Mouse (Mus musculus) hindbrain, postnatal 0 days (tissue): Measurements from ENCODE around the gene Btn2a2. TPM values are rescaled to one million over a fixed set of nuclear protein-coding genes. Genes with fewer than 3 reads are reported as not detected.
A peak's percentile ranks its signal among the peaks of the same experiment; 100 is the strongest.

Experiments used
- ATAC-seq: fragments of 200-750 bp; cut with Nextera tagmentation; 2 replicates; pipeline ENCODE4 v1.8.0; 2017; ENCODE audit warnings: mild to moderate bottlenecking, moderate TSS enrichment, moderate library complexity
- DNase-seq: peaks from one replicate; pipeline ENCODE4 v3.0.0-alpha.2; 2015; ENCODE audit warnings: low spot score
- H3K27ac ChIP-seq: fragments of 300-500 bp; sonication (generic); 2 replicates; pipeline ENCODE4 v1.5.1; 2014; ENCODE audit warnings: mild to moderate bottlenecking
- H3K27me3 ChIP-seq: fragments of 300-500 bp; sonication (generic); 2 replicates; pipeline ENCODE4 v1.6.1; 2014; ENCODE audit warnings: low read length, mixed read lengths; ENCODE audit not compliant: insufficient read depth
- H3K36me3 ChIP-seq: fragments of 300-500 bp; sonication (generic); 2 replicates; pipeline ENCODE4 v1.6.1; 2014; ENCODE audit warnings: low read length, mixed read lengths; ENCODE audit not compliant: insufficient read depth
- H3K4me1 ChIP-seq: fragments of 300-500 bp; sonication (generic); 2 replicates; pipeline ENCODE4 v1.6.1; 2014; ENCODE audit warnings: antibody characterized with exemption, low read length, mixed read lengths; ENCODE audit not compliant: insufficient read depth
- H3K4me2 ChIP-seq: fragments of 300-500 bp; sonication (generic); 2 replicates; pipeline ENCODE4 v1.6.1; 2014; ENCODE audit warnings: low read depth, mild to moderate bottlenecking, low read length, moderate library complexity, mixed read lengths
- H3K4me3 ChIP-seq: fragments of 300-500 bp; sonication (generic); 2 replicates; pipeline ENCODE4 v1.5.1; 2014; ENCODE audit warnings: low read length
- H3K9ac ChIP-seq: fragments of 300-500 bp; sonication (generic); replicated peaks from 2 replicates; pipeline ENCODE4 v1.6.1; 2014; ENCODE audit warnings: mild to moderate bottlenecking, low read length, moderate library complexity, mixed read lengths
- H3K9me3 ChIP-seq: fragments of 300-500 bp; sonication (generic); 2 replicates; pipeline ENCODE4 v1.6.1; 2016; ENCODE audit warnings: low read length, mixed read lengths
- CTCF ChIP-seq: IDR thresholded peaks from 2 replicates; pipeline ENCODE4 v1.5.1; 2016; ENCODE audit warnings: antibody characterized with exemption, control low read depth, low read depth
- WGBS: fragments of 180-500 bp; shearing (Covaris S2); extraction: QIAGEN DNeasy Blood & Tissue Kit; methylation state at CpG from one replicate; pipeline ENCODE4 v1.1.7; 2014; 5-methylcytosine and 5-hydroxymethylcytosine counted together
- polyA plus RNA-seq: library from polyadenylated mRNA; unstranded; fragments of >200 nt; fragmentation: Nextera tagmentation; extraction: Ambion mirVana; gene quantifications from 2 replicates; pipeline ENCODE4 v1.2.1, GENCODE M21; 2015
- total RNA-seq: library from RNA; depleted of rRNA; stranded (reverse); fragments of >200 nt; gene quantifications from 2 replicates; pipeline ENCODE4 v1.2.3, GENCODE M21; 2014

Btn2a2 gene
- total and polyA plus RNA-seq, 2 experiments from 2014 or later: 0.11 TPM; not detected in 1

DNA sequence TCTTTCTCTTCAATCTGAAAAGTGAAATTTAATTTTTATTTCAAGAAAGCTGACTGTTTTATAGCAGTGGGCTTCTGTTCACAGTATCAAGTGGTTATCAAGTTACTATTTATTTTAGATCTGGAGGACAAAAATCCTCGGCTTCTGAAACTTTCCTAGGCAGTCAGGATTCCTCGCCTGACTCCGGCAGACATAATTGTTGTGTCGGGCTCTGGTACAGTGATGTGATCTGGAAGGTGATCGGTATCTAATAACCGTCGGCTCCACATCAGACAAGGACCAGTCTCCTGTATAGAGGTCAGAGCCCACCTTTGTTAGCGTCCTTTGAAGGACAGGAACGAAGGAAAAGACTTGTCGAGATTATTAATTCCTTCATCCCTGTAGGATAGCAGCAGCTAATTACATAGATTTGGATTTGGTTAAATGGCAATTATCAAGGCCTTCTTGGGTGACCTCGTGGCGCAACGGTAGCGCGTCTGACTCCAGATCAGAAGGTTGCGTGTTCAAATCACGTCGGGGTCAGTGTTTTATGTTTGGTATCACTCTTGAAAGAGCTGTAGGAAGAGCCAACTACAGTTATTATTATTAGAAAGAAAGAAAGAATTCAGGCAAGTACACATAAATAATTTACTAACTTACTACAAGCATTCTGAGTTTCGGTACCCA is 9.1 kb upstream of the Btn2a2 start:
- TF ChIP-seq CTCF: no peak
- 10% methylated on average over 19 of the region's 19 CpGs for WGBS
- H3K36me3 ChIP-seq: no peaks in the 10 kb centered on the region
- H3K4me1 ChIP-seq: no peaks in the 10 kb centered on the region
- H3K4me2 ChIP-seq: peak overlapping the region; percentile 41
- H3K4me3 ChIP-seq: peak overlapping the region; percentile 28
- DNase-seq: peak; percentile 57
- no peak overlapping the region for H3K27ac ChIP-seq
- peak; percentile 73; the same call in 1 of the 2 replicates for ATAC-seq
- no peaks in the 10 kb centered on the region for H3K27me3 ChIP-seq
- H3K9me3 ChIP-seq: no peaks in the 10 kb centered on the region
- H3K9ac ChIP-seq: no peak overlapping the region

DNA sequence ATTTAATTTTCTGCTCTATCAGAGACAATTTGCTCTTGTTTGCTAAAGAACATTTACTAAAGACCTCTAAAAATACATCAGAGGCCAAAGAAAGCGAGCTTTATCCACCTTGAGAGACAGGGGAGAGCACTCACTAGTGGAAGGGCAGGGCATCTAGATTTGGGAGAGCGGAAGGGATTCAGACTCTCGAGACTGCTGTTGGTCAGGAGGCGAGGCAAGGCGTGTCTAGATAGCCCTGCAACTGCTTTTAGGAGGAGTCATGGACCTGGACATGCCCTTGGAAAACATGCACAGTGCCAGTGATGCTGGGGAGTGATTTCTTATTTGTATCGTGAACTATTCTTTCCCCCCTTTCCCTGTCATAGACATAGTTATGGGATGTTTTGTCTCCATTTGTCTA is 6.9 kb upstream of the Btn2a2 start:
- no peaks in the 10 kb centered on the region for H3K4me1 ChIP-seq

GRCm38 (mm10) chr13:23491990-23492389 is 3.3 kb upstream of the Btn2a2 start:
- no peak for TF ChIP-seq CTCF
- no peak for ATAC-seq
- WGBS: 6% methylated on average over 14 of the region's 14 CpGs

More for the DNA sequence above, 6.9 kb upstream of the Btn2a2 start:
- no peak for ATAC-seq
- no peak overlapping the region for H3K4me2 ChIP-seq
- H3K4me3 ChIP-seq: no peak overlapping the region
- no peaks in the 10 kb centered on the region for H3K9me3 ChIP-seq
- no peaks in the 10 kb centered on the region for H3K36me3 ChIP-seq
- TF ChIP-seq CTCF: no peak
- H3K27ac ChIP-seq: no peak overlapping the region
- WGBS: 78% methylated on average over 6 of the region's 6 CpGs
- no peak for DNase-seq
- no peak overlapping the region for H3K9ac ChIP-seq
- H3K27me3 ChIP-seq: no peaks in the 10 kb centered on the region

DNA sequence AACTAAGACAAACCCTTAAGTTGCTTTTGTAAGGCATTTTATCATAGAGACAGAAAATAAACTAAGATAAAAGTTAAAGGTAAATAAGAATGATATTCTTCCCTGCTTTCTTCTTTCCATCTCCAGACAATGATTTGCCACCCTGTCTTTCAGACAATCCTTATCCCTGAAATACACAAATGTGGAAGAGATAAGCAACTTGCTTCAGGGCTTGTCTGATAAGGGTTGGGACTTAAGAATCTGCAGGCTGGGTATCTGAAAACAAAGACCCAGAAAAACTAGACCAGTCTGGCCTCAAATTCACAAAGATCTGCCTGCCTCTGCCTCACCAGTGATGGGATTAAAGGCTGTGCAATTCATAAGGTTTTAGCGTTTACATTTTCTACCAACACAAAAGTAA is 2.6 kb upstream of the Btn2a2 start:
- Histone ChIP-seq H3K4me3 (no peak overlapping the region), H3K9ac (no peak overlapping the region), H3K36me3 (no peaks in the 10 kb centered on the region), H3K9me3 (no peaks in the 10 kb centered on the region), H3K27ac (no peak overlapping the region), H3K27me3 (no peaks in the 10 kb centered on the region), H3K4me1 (no peaks in the 10 kb centered on the region), H3K4me2 (no peak overlapping the region)
- ATAC-seq: no peak
- TF ChIP-seq CTCF: no peak
- WGBS: 19% methylated on average over 1 of the region's 1 CpGs
- no peak for DNase-seq

More at GRCm38 (mm10) chr13:23491990-23492389, 3.3 kb upstream of the Btn2a2 start:
- no peaks in the 10 kb centered on the region for H3K27me3 ChIP-seq
- no peak for DNase-seq
- no peak overlapping the region for H3K27ac ChIP-seq
- H3K36me3 ChIP-seq: no peaks in the 10 kb centered on the region
- no peak overlapping the region for H3K9ac ChIP-seq
- H3K9me3 ChIP-seq: no peaks in the 10 kb centered on the region
- H3K4me1 ChIP-seq: no peaks in the 10 kb centered on the region
- H3K4me2 ChIP-seq: peak overlapping the region; percentile 52
- H3K4me3 ChIP-seq: peak overlapping the region; percentile 26

- Histone ChIP-seq H3K9ac (no peak overlapping the region), H3K36me3 (no peaks in the 10 kb centered on the region), H3K4me3 (no peak overlapping the region), H3K4me1 (no peaks in the 10 kb centered on the region), H3K4me2 (no peak overlapping the region), H3K27me3 (no peaks in the 10 kb centered on the region), H3K27ac (no peak overlapping the region), H3K9me3 (no peaks in the 10 kb centered on the region)
- ATAC-seq: no peak
- TF ChIP-seq CTCF: no peak
- DNase-seq: no peak
- 58% methylated on average over 1 of the region's 1 CpGs for WGBS
Measured at GRCm38 (mm10) chr13:23490863-23491262, 2.2 kb upstream of the Btn2a2 start.

GRCm38 (mm10) chr13:23485271-23485670 is 3.4 kb downstream of the Btn2a2 start:
- TF ChIP-seq CTCF: no peak
- WGBS: 52% methylated on average over 5 of the region's 5 CpGs
- H3K27me3 ChIP-seq: no peaks in the 10 kb centered on the region
- no peak overlapping the region for H3K4me3 ChIP-seq
- H3K36me3 ChIP-seq: no peaks in the 10 kb centered on the region
- no peak overlapping the region for H3K27ac ChIP-seq
- H3K9me3 ChIP-seq: no peaks in the 10 kb centered on the region
- DNase-seq (no peak), ATAC-seq (no peak)
- no peaks in the 10 kb centered on the region for H3K4me1 ChIP-seq
- no peak overlapping the region for H3K9ac ChIP-seq
- no peak overlapping the region for H3K4me2 ChIP-seq

DNA sequence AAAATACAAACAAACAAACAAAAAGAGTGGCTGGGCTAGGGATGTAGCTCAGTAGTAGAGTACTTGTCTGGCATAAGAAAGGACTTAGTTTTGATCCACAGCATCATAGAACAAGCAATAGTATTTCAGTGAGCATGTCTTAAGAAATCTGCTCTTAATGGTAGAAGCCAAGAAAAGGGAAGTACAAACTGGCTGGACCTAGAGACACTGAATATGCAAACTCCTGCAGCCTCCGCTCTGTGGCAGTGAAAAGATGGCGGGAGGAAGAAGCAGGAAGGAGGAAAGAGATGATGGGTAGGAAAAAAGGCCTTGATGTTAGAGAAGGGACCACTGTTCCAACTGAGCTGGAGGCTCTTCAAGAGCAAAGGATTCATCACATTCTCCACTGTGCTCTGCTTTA is 5.5 kb downstream of the Btn2a2 start:
- no peak overlapping the region for H3K4me2 ChIP-seq
- no peaks in the 10 kb centered on the region for H3K36me3 ChIP-seq
- no peaks in the 10 kb centered on the region for H3K27me3 ChIP-seq
- H3K4me3 ChIP-seq: no peak overlapping the region
- no peaks in the 10 kb centered on the region for H3K9me3 ChIP-seq
- WGBS: 88% methylated on average over 2 of the region's 2 CpGs
- H3K4me1 ChIP-seq: no peaks in the 10 kb centered on the region
- no peak overlapping the region for H3K27ac ChIP-seq
- DNase-seq (no peak), ATAC-seq (no peak)
- no peak overlapping the region for H3K9ac ChIP-seq
- no peak for TF ChIP-seq CTCF
